Mouse (Mus musculus): ENCODE results near the gene Plekhg3. TPM values are rescaled to one million over a fixed set of nuclear protein-coding genes. Genes with fewer than 3 reads are reported as not detected.

The Plekhg3 gene
- polyA plus RNA-seq (2012; rRNA removed) = 12.0 and 15.7 TPM in 2 replicates

DNA sequence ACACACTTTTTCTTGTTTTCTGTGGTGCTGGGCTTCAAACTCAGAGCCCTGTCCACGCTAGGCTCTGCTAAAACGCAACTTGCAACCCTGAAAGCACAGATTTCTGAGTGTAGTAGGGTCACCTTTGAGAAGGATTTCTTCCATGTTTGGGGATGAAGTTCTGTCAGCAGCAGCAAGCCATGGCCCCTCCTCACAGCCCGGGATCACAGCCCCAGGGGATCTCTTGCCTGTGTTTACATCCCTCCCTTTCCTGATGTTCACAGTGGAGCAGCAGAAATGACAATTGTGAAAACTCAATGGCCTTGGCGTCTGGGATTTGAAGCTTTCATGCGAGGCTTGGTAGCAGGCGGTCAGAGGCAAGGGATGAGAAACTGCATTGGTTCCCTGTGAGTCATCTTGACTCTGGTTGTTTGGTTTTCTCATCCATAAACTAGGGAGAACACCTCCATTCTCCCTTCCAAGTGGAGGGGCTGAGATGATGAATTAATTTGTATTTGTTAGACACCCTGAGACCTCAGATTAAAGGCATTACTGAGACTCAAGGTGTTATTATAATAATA lies at the start of gene Plekhg3:
TSS of gene Plekhg3 (plus strand) at position 312 of the 560 bp plus-strand sequence.

Other genes starting within 250 kb of the Plekhg3 start
- 0.23 and 0.24 TPM in 2 replicates for gene Akap5, start 206.0 kb upstream of the Plekhg3 start, polyA plus RNA-seq (2012; rRNA removed)
- gene Zbtb25, start 161.3 kb upstream of the Plekhg3 start, polyA plus RNA-seq (2012; rRNA removed) = 3.5 and 3.9 TPM in 2 replicates
- 1.6 and 1.7 TPM in 2 replicates for gene Zbtb1, start 160.6 kb upstream of the Plekhg3 start, polyA plus RNA-seq (2012; rRNA removed)
- gene Hspa2, start 126.7 kb upstream of the Plekhg3 start, polyA plus RNA-seq (2012; rRNA removed) = 1.9 and 2.6 TPM in 2 replicates
- gene Ppp1r36, start 113.4 kb upstream of the Plekhg3 start, polyA plus RNA-seq (2012; rRNA removed) = 0.09 and 0.41 TPM in 2 replicates
- gene Sptb, start 179.7 kb downstream of the Plekhg3 start, polyA plus RNA-seq (2012; rRNA removed) = 15.5 and 20.7 TPM in 2 replicates
- 41.1 and 41.2 TPM in 2 replicates for gene Churc1, start 234.6 kb downstream of the Plekhg3 start, polyA plus RNA-seq (2012; rRNA removed)
- 11.4 and 12.0 TPM in 2 replicates for gene Fntb, start 234.7 kb downstream of the Plekhg3 start, polyA plus RNA-seq (2012; rRNA removed)